In genomic region chr5:81645557-81645956, GRCm38 (mm10) we compare ENCODE assay signal across 29 mouse cellular contexts.
DNase-seq lines count a peak whose midpoint lies in the region; ATAC-seq and TF ChIP-seq lines count a peak whose summit lies in the region.
"Had no signal": no experiment of that assay in that cellular context is flagged by ENCODE, and none has a peak within 500 bp of the region (broad histone marks: within the 10 kb centered on the region; RNA-seq: fewer than 3 reads in every experiment).

No protein-coding gene starts in this region.

- no peak overlapping the region for H3K4me3 ChIP-seq in cerebellum, adult 2 months (replicated peaks; ENCODE audit: insufficient read depth, low read depth, low read length)
- no peak overlapping the region for H3K4me3 ChIP-seq in midbrain, embryonic 16.5 days (ENCODE audit: low read depth, low read length)
- H3K4me3 ChIP-seq in midbrain, embryonic 10.5 days: no peak overlapping the region
- H3K4me3 ChIP-seq: embryonic facial prominence, embryonic 10.5 days; embryonic facial prominence, embryonic 13.5 days; erythroblast, embryonic 14.5 days; gastrocnemius, adult 2 months; hindbrain, embryonic 12.5 days; hindbrain, embryonic 15.5 days had no signal

- TF ChIP-seq CTCF in cerebellum, adult 2 months (IDR thresholded peaks at IDR 0.05; ENCODE audit: borderline replicate concordance, insufficient read depth, low read depth, low read length): no peak

- ATAC-seq in midbrain, embryonic 16.5 days: peak; percentile 54; the same call in 1 of the 2 replicates
- ATAC-seq: forebrain, embryonic 14.5 days; forebrain, postnatal 0 days; Patski had no signal

- H3K9me3 ChIP-seq in midbrain, embryonic 16.5 days (replicated peaks; ENCODE audit: control insufficient read depth, low read length, poor library complexity, severe bottlenecking): no peaks in the 10 kb centered on the region
- no peaks in the 10 kb centered on the region for H3K9me3 ChIP-seq in midbrain, embryonic 10.5 days (replicated peaks)
- H3K9me3 ChIP-seq: embryonic facial prominence, embryonic 10.5 days; embryonic facial prominence, embryonic 13.5 days; hindbrain, embryonic 15.5 days had no signal

- no peak for TF ChIP-seq POLR2A in cerebellum, adult 2 months (IDR thresholded peaks at IDR 0.05; ENCODE audit: borderline replicate concordance, insufficient read depth, low read length)

- H3K9ac ChIP-seq in midbrain, embryonic 16.5 days (ENCODE audit: low read depth, low read length): no peak overlapping the region
- H3K9ac ChIP-seq: embryonic facial prominence, embryonic 13.5 days; forebrain, postnatal 0 days; hindbrain, embryonic 12.5 days; hindbrain, embryonic 15.5 days had no signal

- H3K36me3 ChIP-seq in midbrain, embryonic 16.5 days (ENCODE audit: control insufficient read depth, insufficient read depth, low read length): peaks cover 4% of the 10 kb centered on the region; the same call in 1 of the 2 replicates
- no peaks in the 10 kb centered on the region for H3K36me3 ChIP-seq in midbrain, embryonic 10.5 days
- H3K36me3 ChIP-seq: embryonic facial prominence, embryonic 10.5 days; G1E; hindbrain, embryonic 12.5 days had no signal

- no peak overlapping the region for H3K4me2 ChIP-seq in midbrain, embryonic 16.5 days (ENCODE audit: low read length)
- H3K4me2 ChIP-seq: embryonic facial prominence, embryonic 13.5 days; heart, embryonic 11.5 days; hindbrain, embryonic 12.5 days; hindbrain, embryonic 15.5 days had no signal

- no peaks in the 10 kb centered on the region for H3K4me1 ChIP-seq in cerebellum, adult 2 months (ENCODE audit: control insufficient read depth, insufficient read depth, low read length)
- peaks cover 6% of the 10 kb centered on the region; the same call in 1 of the 2 replicates for H3K4me1 ChIP-seq in midbrain, embryonic 16.5 days (ENCODE audit: control insufficient read depth, insufficient read depth, low read length)
- H3K4me1 ChIP-seq in midbrain, embryonic 10.5 days: peaks cover 11% of the 10 kb centered on the region
- H3K4me1 ChIP-seq: embryonic facial prominence, embryonic 13.5 days; hindbrain, embryonic 15.5 days had no signal

- DNase-seq in cerebellum, postnatal 10 days: peak; percentile 12 to 23
- no peak for DNase-seq in cerebellum, adult 2 months
- peak; percentile 9 for DNase-seq in lung, postnatal 10 days
- DNase-seq in lung, adult 18-20 months: no peak
- no peak for DNase-seq in midbrain, embryonic 10.5 days (ENCODE audit: low spot score)
- peak; percentile 3 for DNase-seq in right cerebral cortex, postnatal 4 days
- no peak for DNase-seq in right cerebral cortex, adult 2 months (ENCODE audit: low spot score in 2 of 2)
- DNase-seq: adrenal gland, postnatal 10 days; adrenal gland, postnatal 36 days; B cell, adult 2 months; cerebellum, adult 18-20 months; cerebellum, adult 9-11 months; cerebellum, postnatal 36 days; embryo, embryonic 11 days; forebrain, postnatal 0 days; gastrocnemius, adult 2 months; gastrocnemius, postnatal 14 days; heart, adult 11 months had no signal

- WGBS in cerebellum, adult 2 months: 86% methylated on average over 5 of the region's 5 CpGs
- 89% methylated on average over 5 of the region's 5 CpGs for WGBS in midbrain, embryonic 16.5 days
- WGBS in midbrain, embryonic 10.5 days: 87% methylated on average over 5 of the region's 5 CpGs

- H3K27ac ChIP-seq in cerebellum, adult 2 months (ENCODE audit: insufficient read depth, low read length): no peak overlapping the region
- no peak overlapping the region for H3K27ac ChIP-seq in midbrain, embryonic 16.5 days (ENCODE audit: low read length)
- no peak overlapping the region for H3K27ac ChIP-seq in midbrain, embryonic 10.5 days (replicated peaks)
- H3K27ac ChIP-seq: embryonic facial prominence, embryonic 10.5 days; embryonic facial prominence, embryonic 13.5 days; gastrocnemius, adult 2 months; hindbrain, embryonic 12.5 days; hindbrain, embryonic 15.5 days had no signal

- no peaks in the 10 kb centered on the region for H3K27me3 ChIP-seq in cerebellum, adult 2 months (ENCODE audit: control insufficient read depth, insufficient read depth, low read length)
- H3K27me3 ChIP-seq in midbrain, embryonic 16.5 days (ENCODE audit: control insufficient read depth, insufficient read depth, low read depth, low read length): no peaks in the 10 kb centered on the region
- H3K27me3 ChIP-seq in midbrain, embryonic 10.5 days (ENCODE audit: low read depth, poor library complexity, severe bottlenecking): no peaks in the 10 kb centered on the region
- H3K27me3 ChIP-seq: CH12.LX; embryonic facial prominence, embryonic 13.5 days; hindbrain, embryonic 12.5 days; hindbrain, embryonic 15.5 days had no signal

Comparison
In these comparisons a context has a peak if more than half of its experiments do, and no peak if none do; other contexts are left out.
1. DNase-seq: peak in cerebellum, postnatal 10 days (2 of 2), lung, postnatal 10 days (single experiment) and right cerebral cortex, postnatal 4 days (single experiment); none in cerebellum, adult 2 months (0 of 2), lung, adult 18-20 months (0 of 2), midbrain, embryonic 10.5 days (single experiment) and right cerebral cortex, adult 2 months (0 of 2).